Mouse (Mus musculus) CD4-positive naive resting alpha-beta T cell, adult 76 days (primary cell): Measurements from ENCODE around the gene Syngr2. TPM values are rescaled to one million over a fixed set of nuclear protein-coding genes. Genes with fewer than 3 reads are reported as not detected.

Experiments
- total RNA-seq: library from RNA; stranded (reverse); gene quantifications from one replicate; pipeline ENCODE4 v1.2.4, GENCODE M21; 2023

Gene Syngr2
- total RNA-seq, result 57.1 TPM

DNA sequence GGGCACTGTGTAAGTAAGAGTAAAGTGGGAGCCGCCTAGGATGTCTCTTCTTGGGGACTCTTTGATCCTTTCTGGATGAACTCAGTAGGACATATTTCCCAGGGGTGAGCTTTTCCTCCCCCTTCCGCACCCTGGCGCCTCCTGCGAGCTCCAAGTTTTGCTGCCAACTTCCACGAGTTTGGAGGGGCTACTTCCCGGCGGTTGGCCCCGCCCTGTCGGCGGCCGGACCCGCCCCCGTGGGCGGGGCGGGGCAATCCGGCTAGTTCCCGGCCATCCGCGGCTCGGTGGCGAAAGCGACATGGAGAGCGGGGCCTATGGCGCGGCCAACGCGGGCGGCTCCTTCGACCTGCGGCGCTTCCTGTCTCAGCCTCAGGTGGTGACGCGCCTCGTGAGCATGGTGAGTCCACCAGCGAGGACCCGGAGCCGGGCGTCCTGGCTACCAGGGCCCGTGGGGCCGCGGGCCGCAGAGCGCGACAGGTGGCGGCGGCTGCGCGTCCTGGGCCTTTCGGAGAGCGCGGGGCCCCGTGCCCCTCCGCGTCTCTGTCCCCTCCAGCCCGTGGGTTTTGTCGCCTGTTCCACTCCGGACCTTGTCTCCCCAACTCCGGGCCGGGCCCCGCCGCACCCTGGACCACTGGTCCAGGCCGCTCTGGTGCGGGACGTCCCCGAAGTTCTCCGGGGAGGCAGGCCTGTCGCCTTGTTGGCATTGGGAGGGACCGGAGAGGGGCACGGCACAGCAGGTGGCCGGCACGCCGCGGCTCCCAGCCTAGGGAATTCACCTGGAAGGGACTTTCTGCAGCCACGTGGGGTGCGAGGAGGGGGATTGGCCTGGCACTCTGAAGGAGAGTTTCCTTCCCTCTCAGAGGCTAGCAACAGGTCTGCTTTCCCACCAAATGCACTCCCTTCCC is at the start of gene Syngr2, which contains the start of gene Gm20708:
TSS of gene Syngr2 (plus strand) at position 262 of the 905 bp plus-strand sequence.
TSS of gene Gm20708 (plus strand) at position 262 of the 905 bp plus-strand sequence.

DNA sequence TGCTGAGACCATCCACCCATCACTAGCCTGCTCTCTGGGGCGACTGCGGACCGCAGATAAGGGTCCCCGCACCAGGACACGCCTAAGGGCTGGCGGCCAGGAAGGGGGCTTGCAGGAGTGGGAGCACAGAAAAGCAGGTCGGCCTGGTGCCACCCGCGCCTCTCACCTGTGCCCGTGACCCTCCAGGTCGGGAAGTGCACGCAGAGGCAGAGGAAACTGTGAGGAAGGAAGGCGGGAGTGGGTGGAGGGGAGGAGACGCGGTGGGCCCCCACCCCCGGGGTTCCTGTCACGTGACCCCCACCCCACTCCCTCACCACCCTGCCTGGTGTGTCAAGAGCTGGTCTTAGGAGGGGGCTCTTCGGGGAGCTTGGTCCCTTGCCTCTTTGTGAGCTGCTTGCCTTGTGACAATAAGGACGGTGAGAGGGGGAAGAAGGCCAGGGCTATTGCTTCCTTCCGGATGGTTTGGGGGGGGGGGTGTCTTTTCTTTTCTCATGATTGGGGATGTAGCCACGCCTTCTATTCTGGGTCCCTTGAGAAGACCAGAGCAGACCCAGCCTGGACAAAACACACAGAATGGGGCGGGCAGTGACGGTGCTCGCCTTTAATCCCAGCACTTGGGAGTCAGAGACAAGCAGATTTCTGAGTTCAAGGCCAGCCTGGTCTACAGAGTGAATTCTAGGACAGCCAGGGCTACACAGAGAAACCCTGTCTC is 27.3 kb upstream of the Syngr2 start, which contains the start of the genes Tmc8 and Tmc6:
TSS of gene Tmc8 (plus strand) at position 84 of the 712 bp plus-strand sequence.
TSS of gene Tmc6 (minus strand) at position 206 of the 712 bp plus-strand sequence.

DNA sequence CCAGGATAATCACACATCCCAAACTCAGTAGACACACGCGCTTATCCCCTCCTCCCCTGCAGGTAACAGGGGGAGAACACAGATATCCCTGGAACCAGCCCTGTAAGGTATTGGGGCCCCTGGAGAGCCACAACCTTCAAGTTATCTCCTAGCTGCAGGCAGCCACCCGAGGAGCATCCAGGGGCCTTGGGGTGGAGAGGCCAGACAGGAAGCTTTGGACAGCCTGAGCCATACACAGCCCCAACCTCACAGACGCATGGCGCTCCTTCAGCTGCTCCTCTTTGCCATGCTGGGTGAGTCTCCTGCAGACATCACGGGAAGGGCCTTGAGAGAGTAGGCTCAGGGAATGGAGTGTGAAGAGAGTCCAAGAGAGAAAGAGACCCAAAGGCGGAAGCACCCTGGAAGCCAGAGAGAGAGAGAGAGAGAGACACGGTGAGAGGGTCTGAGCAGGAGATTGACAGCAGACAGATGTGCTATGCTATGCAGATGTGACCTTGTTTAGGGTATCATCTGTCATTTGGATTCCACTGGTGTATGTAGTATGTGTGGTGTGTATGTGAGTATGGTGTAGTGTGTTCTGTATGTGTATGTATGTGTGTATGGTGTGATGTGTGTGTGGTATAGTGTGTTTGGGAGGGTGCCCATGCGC is 11.8 kb upstream of the Syngr2 start, which contains the start of gene 6030468B19Rik:
TSS of gene 6030468B19Rik (plus strand) at position 150 of the 649 bp plus-strand sequence.

DNA sequence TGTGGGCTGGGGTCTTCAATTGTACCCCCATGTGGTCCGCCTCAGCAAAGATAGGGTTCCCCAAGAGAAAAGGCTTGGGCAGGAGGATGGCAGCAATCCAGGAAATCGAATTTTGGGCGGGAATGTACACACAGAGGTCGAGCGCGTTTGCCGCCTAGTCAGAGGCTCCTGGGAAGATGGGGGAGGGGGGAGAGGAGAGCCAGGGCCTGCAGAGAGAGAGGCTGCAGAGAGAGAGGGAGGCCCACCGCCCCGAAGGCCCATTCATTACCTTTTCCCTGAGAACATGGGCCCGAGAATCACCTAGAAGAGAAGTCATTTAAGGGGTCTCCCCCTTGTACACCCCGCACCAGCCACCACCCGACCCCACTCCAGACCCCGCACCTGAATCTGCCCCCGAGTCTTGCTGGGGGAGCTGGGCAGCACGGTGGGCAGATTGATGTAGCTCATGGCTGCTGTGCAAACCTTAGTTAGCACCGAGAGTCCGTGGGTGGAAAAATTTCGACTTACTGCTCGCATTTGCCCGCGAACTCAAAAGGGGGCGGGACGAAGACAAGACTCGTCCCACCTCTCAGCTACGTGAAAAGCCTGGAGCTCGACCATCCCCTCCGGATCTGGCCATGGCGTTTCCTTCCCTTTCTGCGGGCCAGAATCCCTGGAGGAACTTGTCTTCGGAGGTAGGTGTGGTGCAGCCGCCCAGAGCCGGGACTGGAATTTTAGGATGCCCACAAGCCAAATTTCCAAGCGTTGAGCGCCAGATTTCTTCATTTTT is 16.0 kb downstream of the Syngr2 start, which contains the start of the genes Afmid and Tk1:
TSS of gene Afmid (plus strand) at position 592 of the 769 bp plus-strand sequence.
TSS of gene Tk1 (minus strand) at position 760 of the 769 bp plus-strand sequence.

DNA sequence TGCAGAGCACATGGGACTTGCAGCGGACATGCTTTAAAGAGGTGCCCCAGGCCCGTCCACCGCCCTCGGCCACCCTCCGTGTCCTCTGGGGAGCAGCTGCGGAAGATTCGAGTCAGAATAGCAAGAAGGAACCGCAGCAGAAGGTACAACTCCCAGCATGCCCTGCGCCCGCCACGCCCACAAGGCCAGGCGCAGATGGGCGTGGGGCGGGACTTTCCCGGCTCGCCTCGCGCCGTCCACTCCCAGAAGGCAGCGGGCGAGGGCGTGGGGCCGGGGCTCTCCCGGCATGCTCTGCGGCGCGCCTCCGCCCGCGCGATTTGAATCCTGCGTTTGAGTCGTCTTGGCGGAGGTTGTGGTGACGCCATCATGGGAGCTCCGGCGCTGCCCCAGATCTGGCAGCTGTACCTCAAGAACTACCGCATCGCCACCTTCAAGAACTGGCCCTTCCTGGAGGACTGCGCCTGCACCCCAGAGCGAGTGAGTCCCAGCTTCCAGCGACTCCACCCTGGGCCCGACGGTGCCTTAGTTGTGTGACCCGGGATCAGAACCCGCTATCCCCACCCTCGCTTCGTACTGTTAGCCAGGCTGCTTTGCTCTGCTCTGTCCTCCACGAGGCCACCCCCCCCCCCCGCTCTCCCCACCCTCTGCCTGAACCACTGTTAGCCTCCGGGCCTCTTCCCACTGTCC is 39.7 kb downstream of the Syngr2 start, which contains the start of gene Birc5:
TSS of gene Birc5 (plus strand) at position 267 of the 687 bp plus-strand sequence.

DNA sequence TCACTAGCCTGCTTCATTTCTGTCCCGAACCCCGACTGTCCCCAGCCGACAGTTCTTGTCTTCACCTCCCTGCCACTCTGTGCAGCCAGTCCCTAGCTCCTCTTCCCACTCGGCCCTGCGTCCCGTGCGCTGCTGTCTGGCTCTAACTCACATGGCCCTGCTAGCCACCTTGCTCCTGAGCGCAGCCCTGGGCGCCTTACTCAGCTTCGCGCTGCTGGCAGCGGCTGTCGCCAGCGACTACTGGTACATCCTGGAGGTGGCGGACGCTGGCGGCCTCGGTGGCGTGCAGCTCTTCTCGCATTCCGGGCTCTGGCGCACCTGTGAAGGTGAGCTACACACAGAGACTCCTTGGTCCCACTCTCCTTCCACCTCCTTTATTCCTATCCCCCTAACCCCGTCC is 51.1 kb downstream of the Syngr2 start, which contains the start of gene Tmem235:
TSS of gene Tmem235 (plus strand) at position 152 of the 400 bp plus-strand sequence.

Other genes starting within 250 kb of the Syngr2 start
- gene Tnrc6c, start 155.4 kb upstream of the Syngr2 start, total RNA-seq, result 85.0 TPM
- 81.6 TPM for gene Tmc8, start 27.6 kb upstream of the Syngr2 start, total RNA-seq
- 226 TPM for gene Tmc6, start 27.5 kb upstream of the Syngr2 start, total RNA-seq
- not detected for gene 6030468B19Rik, start 12.0 kb upstream of the Syngr2 start, total RNA-seq
- 3.6 TPM for gene Gm20708, start within 50 bp of the Syngr2 start, total RNA-seq
- gene Afmid, start 16.3 kb downstream of the Syngr2 start, total RNA-seq, result 14.5 TPM
- 4.1 TPM for gene Tk1, start 16.4 kb downstream of the Syngr2 start, total RNA-seq
- 0.79 TPM for gene Birc5, start 39.6 kb downstream of the Syngr2 start, total RNA-seq
- gene Tmem235, start 51.1 kb downstream of the Syngr2 start, total RNA-seq, result not detected
- 9.3 TPM for gene Tha1, start 63.8 kb downstream of the Syngr2 start, total RNA-seq
- 111 TPM for gene Socs3, start 160.4 kb downstream of the Syngr2 start, total RNA-seq
- gene Pgs1, start 176.6 kb downstream of the Syngr2 start, total RNA-seq, result 50.2 TPM